Mouse (Mus musculus): ENCODE results near the gene Rom1.
A peak's percentile ranks its signal among the peaks of the same experiment; 100 is the strongest.
"Not testable (repeated sequence)": the region's sequence is repeated elsewhere in the genome, so short reads cannot be mapped to it uniquely, and the experiment has no call there.

The Rom1 gene

GRCm38 (mm10) chr19:8897211-8897864, 31.8 kb downstream of the Rom1 start:
- DNase-seq (ENCODE audit: low read depth): not testable (repeated sequence)

- DNase-seq (ENCODE audit: low read depth): not testable (repeated sequence)
Observed at GRCm38 (mm10) chr19:8896231-8896630, 32.9 kb downstream of the Rom1 start.

GRCm38 (mm10) chr19:8895397-8895960, 33.7 kb downstream of the Rom1 start:
- DNase-seq (ENCODE audit: low read depth): no peak

GRCm38 (mm10) chr19:8892829-8893766, 36.1 kb downstream of the Rom1 start, which contains the start of gene Ints5:
Gene Ints5, plus strand, starts transcription at chr19:8893005.
- peak; percentile 91 for DNase-seq (ENCODE audit: low read depth)

GRCm38 (mm10) chr19:8888511-8889385, 40.4 kb downstream of the Rom1 start, which contains the start of the genes 1810009A15Rik and Gm49416:
Gene 1810009A15Rik, plus strand, starts transcription at chr19:8888853.
Gene Gm49416, plus strand, starts transcription at chr19:8888926.
- peak; percentile 94 for DNase-seq (ENCODE audit: low read depth)

- no peak for DNase-seq (ENCODE audit: low read depth)
Observed at GRCm38 (mm10) chr19:8887585-8888463, 41.3 kb downstream of the Rom1 start.

GRCm38 (mm10) chr19:8886916-8887584, 42.1 kb downstream of the Rom1 start:
- DNase-seq (ENCODE audit: low read depth): no peak

- no peak for DNase-seq (ENCODE audit: low read depth)
Observed at GRCm38 (mm10) chr19:8883616-8884015, 45.5 kb downstream of the Rom1 start, which contains the start of the genes Lbhd1 and Gm49403. Gene Lbhd1, plus strand, starts transcription at chr19:8883732. Gene Gm49403, plus strand, starts transcription at chr19:8883930.

GRCm38 (mm10) chr19:8881034-8881392, 48.1 kb downstream of the Rom1 start:
- no peak for DNase-seq (ENCODE audit: low read depth)

- DNase-seq (ENCODE audit: low read depth): peak; percentile 82
Observed at GRCm38 (mm10) chr19:8880311-8881033, 48.7 kb downstream of the Rom1 start, which contains the start of gene Uqcc3. Gene Uqcc3, minus strand, starts transcription at chr19:8880923.

Data from c-Kit-positive CD71-negative TER-119-negative erythroid progenitor cells, embryonic 14.5 days (primary cell).